Comparison of ENCODE assay signal across 42 mouse cellular contexts in the genomic region with DNA sequence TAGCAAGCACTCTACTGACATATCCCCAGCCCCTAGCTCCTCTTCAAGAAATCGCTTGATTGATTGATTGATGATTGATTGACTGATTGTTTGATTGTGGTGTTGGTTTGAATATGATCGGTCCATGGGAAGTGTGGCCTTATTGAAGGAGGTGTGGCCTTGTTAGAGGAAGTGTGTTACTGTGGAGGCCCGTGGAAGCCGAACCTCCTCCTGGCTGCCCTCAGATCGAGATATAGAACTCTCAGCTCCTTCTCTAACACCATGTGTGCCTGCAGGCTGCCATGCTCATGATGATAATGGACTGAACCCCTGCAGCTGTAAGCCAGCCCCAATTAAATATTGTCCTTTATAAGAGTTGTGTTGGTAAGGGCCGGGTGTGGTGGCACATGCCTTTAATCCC. TPM values are rescaled to one million over a fixed set of nuclear protein-coding genes. Genes with fewer than 3 reads are reported as not detected.
"Had no signal": no experiment of that assay in that cellular context is flagged by ENCODE, and none has a peak within 500 bp of the region (broad histone marks: within the 10 kb centered on the region; RNA-seq: fewer than 3 reads in every experiment).

No protein-coding gene starts in this region.

- H3K9ac ChIP-seq: heart, embryonic 13.5 days; heart, embryonic 15.5 days; hindbrain, embryonic 13.5 days; hindbrain, embryonic 15.5 days; intestine, embryonic 15.5 days; limb, embryonic 12.5 days had no signal

- H3K4me3 ChIP-seq: gastrocnemius, adult 2 months; heart, embryonic 10.5 days; heart, embryonic 13.5 days; heart, embryonic 15.5 days; hindbrain, embryonic 13.5 days; hindbrain, embryonic 15.5 days; intestine, embryonic 15.5 days; limb, embryonic 10.5 days; limb, embryonic 12.5 days had no signal

- H3K27ac ChIP-seq: gastrocnemius, adult 2 months; heart, embryonic 10.5 days; heart, embryonic 13.5 days; heart, embryonic 15.5 days; hindbrain, embryonic 13.5 days; hindbrain, embryonic 15.5 days; intestine, embryonic 15.5 days; kidney, postnatal 0 days; limb, embryonic 10.5 days; limb, embryonic 12.5 days had no signal

- ATAC-seq: inflammation-experienced regulatory T-cells, adult 6 months; intestine, embryonic 15.5 days; intestine, postnatal 0 days had no signal

- H3K9me3 ChIP-seq: heart, embryonic 10.5 days; heart, embryonic 13.5 days; heart, embryonic 15.5 days; hindbrain, embryonic 13.5 days; hindbrain, embryonic 15.5 days; intestine, embryonic 15.5 days; limb, embryonic 10.5 days; limb, embryonic 12.5 days had no signal

- H3K4me2 ChIP-seq: heart, embryonic 13.5 days; heart, embryonic 15.5 days; hindbrain, embryonic 13.5 days; hindbrain, embryonic 15.5 days; intestine, embryonic 15.5 days; limb, embryonic 12.5 days had no signal

- H3K27me3 ChIP-seq: heart, embryonic 13.5 days; heart, embryonic 15.5 days; hindbrain, embryonic 13.5 days; hindbrain, embryonic 15.5 days; intestine, embryonic 15.5 days; limb, embryonic 12.5 days had no signal

- H3K36me3 ChIP-seq: heart, embryonic 10.5 days; heart, embryonic 13.5 days; heart, embryonic 15.5 days; hindbrain, embryonic 13.5 days; hindbrain, embryonic 15.5 days; intestine, embryonic 15.5 days; limb, embryonic 10.5 days; limb, embryonic 12.5 days had no signal

- H3K4me1 ChIP-seq: hindbrain, embryonic 15.5 days had no signal

- DNase-seq: gastrocnemius, adult 2 months; gastrocnemius, postnatal 10 days; gastrocnemius, postnatal 25 days; heart, adult 18-20 months; heart, postnatal 14 days; heart, postnatal 36 days; kidney, adult 18-20 months; kidney, adult 8-10 months; kidney, postnatal 14 days; kidney, postnatal 36 days; layer of hippocampus, adult 9-11 months; layer of hippocampus, postnatal 36 days; lung, adult 18-20 months had no signal

RNA-seq across cellular contexts. Expression of a gene that starts 2.8 kb away (rescaled TPM):
- total RNA-seq: gastrocnemius, adult 2 months; gastrocnemius, postnatal 10 days; gastrocnemius, postnatal 25 days; gastrocnemius, postnatal 4 days; granulocyte monocyte progenitor cell, adult 5-6 weeks; heart, adult 18-20 months; heart, adult 8-10 months; heart, postnatal 14 days; heart, postnatal 36 days; hematopoietic stem cell, adult 5-6 weeks; layer of hippocampus, adult 18-20 months; layer of hippocampus, adult 8-10 months; layer of hippocampus, postnatal 14 days; layer of hippocampus, postnatal 36 days; left cerebral cortex, adult 18-20 months; left cerebral cortex, adult 8-10 months; left cerebral cortex, postnatal 10 days; left cerebral cortex, postnatal 36 days; liver, adult 2 months had no signal
- polyA plus RNA-seq: frontal cortex, adult 2 months; heart, embryonic 10.5 days; heart, embryonic 13.5 days; heart, embryonic 15.5 days; heart, postnatal 0 days; hindbrain, embryonic 11.5 days; hindbrain, embryonic 13.5 days; hindbrain, embryonic 15.5 days; inflammation-experienced regulatory T-cells, adult 6 months; intestine, embryonic 15.5 days; intestine, postnatal 0 days; kidney, embryonic 14.5 days; kidney, postnatal 0 days; large intestine, adult 2 months; limb, embryonic 10.5 days; limb, embryonic 12.5 days; limb, embryonic 14.5 days; liver, adult 2 months had no signal

RNA-seq across cellular contexts. Expression of a gene that starts 24.2 kb away (rescaled TPM):
- total RNA-seq: gastrocnemius, adult 2 months; gastrocnemius, postnatal 10 days; gastrocnemius, postnatal 25 days; gastrocnemius, postnatal 4 days; granulocyte monocyte progenitor cell, adult 5-6 weeks; heart, adult 18-20 months; heart, adult 8-10 months; heart, postnatal 14 days; heart, postnatal 36 days; hematopoietic stem cell, adult 5-6 weeks; layer of hippocampus, adult 18-20 months; layer of hippocampus, adult 8-10 months; layer of hippocampus, postnatal 36 days; left cerebral cortex, adult 18-20 months; left cerebral cortex, adult 8-10 months; left cerebral cortex, postnatal 36 days; liver, adult 2 months had no signal
- polyA plus RNA-seq: heart, postnatal 0 days; inflammation-experienced regulatory T-cells, adult 6 months; kidney, embryonic 14.5 days; liver, adult 2 months had no signal
